Mouse (Mus musculus) gastrocnemius, adult 2 months (tissue): ENCODE measurements around the gene Fam102b. TPM values are rescaled to one million over a fixed set of nuclear protein-coding genes. Genes with fewer than 3 reads are reported as not detected.
A peak's percentile ranks its signal among the peaks of the same experiment; 100 is the strongest.

Experiments
- DNase-seq: peaks from one replicate; pipeline ENCODE4 v3.0.0; 2022
- H3K27ac ChIP-seq: fragments of 200-600 bp; 2 replicates; pipeline ENCODE4 v1.8.1; 2022; ENCODE audit warnings: mild to moderate bottlenecking
- H3K4me3 ChIP-seq: fragments of 200-600 bp; 2 replicates; pipeline ENCODE4 v1.8.1; 2022; ENCODE audit warnings: mild to moderate bottlenecking, moderate library complexity
- CTCF ChIP-seq: fragments of 200-600 bp; IDR thresholded peaks from 2 replicates; pipeline ENCODE4 v1.8.1; 2022; ENCODE audit warnings: antibody characterized with exemption, mild to moderate bottlenecking, moderate library complexity
- intact Hi-C: fragments of 180-260 bp; cut with DNase I; formaldehyde crosslinking; loops from one replicate; pipeline ENCODE4 v1.15.1; 2025
- total RNA-seq, 2 experiments: library from RNA; stranded (reverse); gene quantifications; 2 replicates each; pipeline ENCODE4 v1.2.3; 2021

The Fam102b gene
- total RNA-seq, 2 experiments from 2014 or later = 6.2 to 8.0 TPM

GRCm38 (mm10) chr3:108973980-108974660 is 53.3 kb downstream of the Fam102b start:
- H3K4me3 ChIP-seq = no peak overlapping the region
- no peak overlapping the region for H3K27ac ChIP-seq
- intact Hi-C loops = no loop called here
- TF ChIP-seq CTCF = no peak
- DNase-seq = no peak

- TF ChIP-seq CTCF = no peak
- no peak overlapping the region for H3K4me3 ChIP-seq
- H3K27ac ChIP-seq = no peak overlapping the region
- intact Hi-C loops = no loop called here
- no peak for DNase-seq
Measured at GRCm38 (mm10) chr3:108966051-108966450, 61.4 kb downstream of the Fam102b start.

DNA sequence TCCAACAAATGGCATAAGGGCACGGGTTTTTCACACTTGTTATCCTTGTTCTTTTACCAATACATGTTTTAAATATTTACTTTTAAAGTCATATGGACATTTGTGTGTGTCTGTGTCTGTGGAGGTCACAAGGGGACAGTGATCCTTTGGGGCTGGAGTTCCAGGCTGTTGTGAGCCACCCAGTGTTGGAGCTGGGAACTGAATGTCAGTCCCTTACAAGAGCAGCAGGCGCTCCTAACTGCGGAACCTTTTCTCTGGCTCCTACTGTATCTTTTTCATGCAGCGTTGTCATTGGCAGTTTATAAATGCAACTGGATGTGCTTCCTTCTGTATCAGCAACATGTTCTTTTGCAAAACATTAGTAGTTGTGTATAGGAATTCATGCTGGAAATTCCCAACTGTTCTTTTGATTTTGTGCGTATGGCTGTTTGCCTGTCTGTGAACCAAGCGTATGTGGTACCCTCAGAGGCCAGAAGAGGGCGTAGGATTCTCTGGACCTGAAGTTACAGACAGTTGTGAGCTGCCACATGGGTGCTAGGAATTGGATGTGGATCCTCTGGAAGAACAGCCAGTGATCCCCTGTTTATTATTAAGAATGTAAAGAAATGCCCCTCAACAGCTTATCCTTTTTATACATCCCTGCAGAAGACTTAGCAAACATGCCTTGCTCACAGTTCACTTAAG is 62.9 kb downstream of the Fam102b start:
- Histone ChIP-seq H3K4me3 (no peak overlapping the region), H3K27ac (no peak overlapping the region)
- no peak for DNase-seq
- TF ChIP-seq CTCF = no peak; the same call in 1 of the 2 replicates
- intact Hi-C loops = no loop called here

DNA sequence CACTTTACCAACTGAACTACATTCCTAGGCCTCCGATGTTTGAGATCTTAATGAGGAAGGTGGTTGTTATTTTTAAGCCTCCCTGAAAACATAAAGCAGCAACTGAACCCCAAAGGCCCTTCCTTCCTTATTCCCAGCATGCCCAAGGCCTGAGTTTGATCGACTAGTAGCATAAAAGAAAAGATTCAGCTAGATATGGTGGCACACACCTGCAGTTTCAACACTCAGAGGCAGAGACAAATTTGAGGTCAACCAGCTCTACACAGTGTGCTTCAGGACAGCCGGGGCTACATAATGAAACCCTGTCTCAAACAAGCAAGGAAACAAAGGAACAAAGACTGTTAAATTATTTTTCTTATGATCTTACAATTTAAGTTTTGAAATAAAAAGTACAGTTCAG is 63.6 kb downstream of the Fam102b start:
- intact Hi-C loops = no loop called here
- no peak for DNase-seq
- no peak overlapping the region for H3K4me3 ChIP-seq
- no peak overlapping the region for H3K27ac ChIP-seq
- TF ChIP-seq CTCF = no peak

GRCm38 (mm10) chr3:108963278-108963677 is 64.1 kb downstream of the Fam102b start:
- no peak for TF ChIP-seq CTCF
- Histone ChIP-seq H3K4me3 (no peak overlapping the region), H3K27ac (no peak overlapping the region)
- DNase-seq = no peak
- intact Hi-C loops = no loop called here

- intact Hi-C loops = no loop called here
- no peak overlapping the region for H3K27ac ChIP-seq
- no peak for DNase-seq
- H3K4me3 ChIP-seq = no peak overlapping the region
- TF ChIP-seq CTCF = no peak
Measured at GRCm38 (mm10) chr3:108961655-108962054, 65.8 kb downstream of the Fam102b start.

GRCm38 (mm10) chr3:108961226-108961625 is 66.2 kb downstream of the Fam102b start:
- TF ChIP-seq CTCF = no peak
- intact Hi-C loops = no loop called here
- H3K27ac ChIP-seq = no peak overlapping the region
- DNase-seq = no peak
- no peak overlapping the region for H3K4me3 ChIP-seq

DNA sequence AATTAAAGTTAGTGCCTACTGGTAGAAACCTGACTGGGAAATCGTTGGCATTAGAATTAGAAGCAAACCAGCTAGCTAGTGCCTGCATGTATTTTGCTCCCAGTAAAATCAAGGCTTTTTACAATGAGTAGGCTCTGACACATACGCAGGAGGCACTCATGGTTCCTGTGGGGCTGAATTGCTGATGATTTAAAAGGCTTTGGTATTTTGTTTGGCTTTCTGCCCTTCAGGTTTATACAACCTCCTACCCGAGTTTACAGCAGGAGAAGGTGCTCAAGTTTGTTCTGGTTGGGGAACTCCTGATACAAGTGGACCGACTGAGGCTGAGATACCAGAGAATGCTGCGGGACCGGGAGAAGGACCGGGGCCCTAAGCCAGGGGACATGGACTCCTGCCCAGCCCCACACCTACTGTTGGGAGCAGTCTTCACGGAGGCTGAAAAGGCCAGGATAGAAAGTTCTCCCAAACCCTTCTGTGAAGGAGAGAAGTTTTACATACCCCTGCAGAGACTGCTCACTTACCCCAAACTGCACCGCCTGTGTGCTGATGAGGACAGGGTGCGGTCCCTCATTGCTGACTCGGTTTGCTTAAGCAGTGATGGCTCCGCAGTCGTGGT is 67.6 kb downstream of the Fam102b start:
- Histone ChIP-seq H3K27ac (no peak overlapping the region), H3K4me3 (no peak overlapping the region)
- TF ChIP-seq CTCF = no peak
- no peak for DNase-seq
- intact Hi-C loops = no loop called here

- no peak for TF ChIP-seq CTCF
- intact Hi-C loops = no loop called here
- DNase-seq = no peak
- Histone ChIP-seq H3K27ac (no peak overlapping the region), H3K4me3 (no peak overlapping the region)
Measured at GRCm38 (mm10) chr3:108957976-108958375, 69.4 kb downstream of the Fam102b start.

DNA sequence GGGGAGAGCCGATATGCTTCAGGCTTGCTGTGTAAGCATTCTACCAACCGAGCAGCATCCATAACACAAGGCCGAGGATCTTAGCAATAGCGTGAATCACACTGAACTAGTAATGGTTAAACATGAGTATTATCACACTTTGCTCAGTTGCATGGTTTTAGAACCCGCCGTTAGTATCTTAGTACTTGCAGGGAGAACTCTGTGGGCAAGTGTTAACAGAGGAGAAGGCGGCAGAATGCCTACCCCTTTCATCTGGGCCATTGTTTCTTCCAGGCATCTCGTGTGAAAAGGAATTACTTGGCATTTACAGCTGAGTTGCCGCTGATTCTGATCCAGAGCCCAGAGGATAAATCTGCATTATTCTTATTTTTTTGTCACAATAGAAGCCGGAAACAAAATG is 86.4 kb downstream of the Fam102b start:
- Histone ChIP-seq H3K4me3 (no peak overlapping the region), H3K27ac (no peak overlapping the region)
- intact Hi-C loops = no loop called here
- DNase-seq = no peak
- no peak for TF ChIP-seq CTCF

DNA sequence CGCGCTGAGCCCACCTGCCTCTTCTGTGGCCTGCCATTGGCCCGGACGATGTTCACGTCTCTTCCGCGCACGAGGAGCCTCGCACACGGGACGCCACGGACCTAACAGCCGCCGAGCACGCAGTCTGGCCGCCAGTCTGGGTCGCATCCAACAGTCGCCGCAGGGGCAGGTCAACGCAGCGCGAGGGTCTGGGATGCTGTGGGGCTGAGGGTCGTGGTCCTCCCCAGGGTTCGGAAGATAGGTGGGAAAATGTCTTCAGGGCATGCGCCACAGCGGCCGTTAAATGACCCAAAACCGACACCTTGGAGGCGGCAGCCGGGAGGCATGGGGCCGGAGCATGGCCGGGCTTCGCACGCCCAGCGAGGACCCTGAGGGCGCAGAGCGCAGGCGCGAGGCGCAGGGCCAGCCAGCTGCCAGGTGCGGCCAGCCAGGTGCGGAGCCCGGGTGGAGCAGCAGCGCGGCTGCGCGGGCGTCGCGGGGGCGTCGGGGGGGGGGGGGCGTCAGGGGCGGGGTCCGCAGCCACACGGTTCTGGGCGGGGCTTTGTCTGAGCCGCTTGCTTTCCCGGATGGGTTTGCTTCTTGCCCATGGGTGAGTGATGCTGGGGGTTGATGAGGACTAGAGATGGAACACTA is 87.3 kb downstream of the Fam102b start, which contains the start of gene Gm9857:
Gm9857 (minus strand) TSS at position 445 of the 633 bp plus-strand sequence.
- DNase-seq = no peak
- intact Hi-C loops = no loop called here
- no peak for TF ChIP-seq CTCF
- peak within 1 kb of the TSS; percentile 42 for H3K4me3 ChIP-seq
- no peak within 1 kb of the TSS for H3K27ac ChIP-seq

- Histone ChIP-seq H3K27ac (no peak within 1 kb of the TSS), H3K4me3 (peak within 1 kb of the TSS; percentile 42)
- intact Hi-C loops = no loop called here
- DNase-seq = no peak
- TF ChIP-seq CTCF = no peak
Measured at GRCm38 (mm10) chr3:108939573-108939972, 87.8 kb downstream of the Fam102b start, which contains the start of gene Henmt1. Gene Henmt1 (plus strand): TSS chr3:108939873.

GRCm38 (mm10) chr3:108938691-108939090 is 88.7 kb downstream of the Fam102b start:
- intact Hi-C loops = no loop called here
- TF ChIP-seq CTCF = no peak
- no peak for DNase-seq
- no peak overlapping the region for H3K4me3 ChIP-seq
- no peak overlapping the region for H3K27ac ChIP-seq
